Comparison of ENCODE assay signal across 8 mouse cellular contexts in genomic region chr5:100159638-100159973, GRCm38 (mm10). TPM values are rescaled to one million over a fixed set of nuclear protein-coding genes. Genes with fewer than 3 reads are reported as not detected.
DNase-seq lines count a peak whose midpoint lies in the region; ATAC-seq lines count a peak whose summit lies in the region.

Tmem150c (minus strand) TSS chr5:100159808.

- peak within 1 kb of the TSS; percentile 68 for H3K9ac ChIP-seq in heart, embryonic 16.5 days (ENCODE audit: low read length)
- H3K9ac ChIP-seq in forebrain, embryonic 16.5 days (replicated peaks; ENCODE audit: low read depth, low read length), result peak within 1 kb of the TSS; percentile 92
- peak within 1 kb of the TSS; percentile 74 for H3K9ac ChIP-seq in limb, embryonic 13.5 days
- peak within 1 kb of the TSS; percentile 85 for H3K9ac ChIP-seq in stomach, embryonic 16.5 days (ENCODE audit: low read length)

- peak within 1 kb of the TSS; percentile 61 for H3K4me3 ChIP-seq in heart, embryonic 16.5 days (ENCODE audit: low read length)
- peak within 1 kb of the TSS; percentile 81 for H3K4me3 ChIP-seq in forebrain, embryonic 16.5 days (replicated peaks; ENCODE audit: low read length)
- peak within 1 kb of the TSS; percentile 79 for H3K4me3 ChIP-seq in limb, embryonic 13.5 days
- peak within 1 kb of the TSS; percentile 71 for H3K4me3 ChIP-seq in stomach, embryonic 16.5 days (replicated peaks; ENCODE audit: low read length)

- 0 out of 2 replicates have a peak, but pooled peaks cover 2% of the 10 kb centered on the region for H3K4me1 ChIP-seq in heart, embryonic 16.5 days (ENCODE audit: control insufficient read depth, insufficient read depth, low read length)
- H3K4me1 ChIP-seq in forebrain, embryonic 16.5 days (replicated peaks; ENCODE audit: control insufficient read depth, insufficient read depth, low read length), result peaks cover 10% of the 10 kb centered on the region
- H3K4me1 ChIP-seq in limb, embryonic 13.5 days, result peaks cover 16% of the 10 kb centered on the region
- H3K4me1 ChIP-seq in stomach, embryonic 16.5 days (ENCODE audit: control insufficient read depth, insufficient read depth, low read length), result 0 out of 2 replicates have a peak, but pooled peaks cover 2% of the 10 kb centered on the region

- no peaks in the 10 kb centered on the region for H3K9me3 ChIP-seq in heart, embryonic 16.5 days (replicated peaks; ENCODE audit: control insufficient read depth, low read length)
- no peaks in the 10 kb centered on the region for H3K9me3 ChIP-seq in forebrain, embryonic 16.5 days (ENCODE audit: control insufficient read depth, low read length)
- H3K9me3 ChIP-seq in limb, embryonic 13.5 days, result no peaks in the 10 kb centered on the region
- no peaks in the 10 kb centered on the region for H3K9me3 ChIP-seq in stomach, embryonic 16.5 days (replicated peaks; ENCODE audit: control insufficient read depth, low read length)

- H3K27me3 ChIP-seq in heart, embryonic 16.5 days (ENCODE audit: control insufficient read depth, insufficient read depth, low read length), result peaks cover 11% of the 10 kb centered on the region
- no peaks in the 10 kb centered on the region for H3K27me3 ChIP-seq in forebrain, embryonic 16.5 days (replicated peaks; ENCODE audit: control insufficient read depth, insufficient read depth, low read length)
- peaks cover 44% of the 10 kb centered on the region for H3K27me3 ChIP-seq in limb, embryonic 13.5 days
- H3K27me3 ChIP-seq in stomach, embryonic 16.5 days (ENCODE audit: control insufficient read depth, insufficient read depth, low read length), result peaks cover 10% of the 10 kb centered on the region

- peak within 1 kb of the TSS; percentile 92 for H3K4me2 ChIP-seq in heart, embryonic 16.5 days (ENCODE audit: low read depth, low read length)
- H3K4me2 ChIP-seq in forebrain, embryonic 16.5 days (ENCODE audit: low read length), result peak within 1 kb of the TSS; percentile 90
- peak within 1 kb of the TSS; percentile 99 for H3K4me2 ChIP-seq in limb, embryonic 13.5 days (replicated peaks)
- H3K4me2 ChIP-seq in stomach, embryonic 16.5 days (ENCODE audit: low read depth, low read length), result peak within 1 kb of the TSS; percentile 98

- ATAC-seq in heart, embryonic 16.5 days (replicated peaks; ENCODE audit: extremely low read depth, insufficient read depth, low FRiP score), result 0 out of 2 replicates have a peak, but pooled peaks have one; percentile 14
- no peak for ATAC-seq in forebrain, embryonic 16.5 days
- ATAC-seq in limb, embryonic 13.5 days (ENCODE audit: low FRiP score, low read depth), result no peak
- ATAC-seq in stomach, embryonic 16.5 days (ENCODE audit: insufficient read depth, low FRiP score), result no peak

- no peak within 1 kb of the TSS for H3K27ac ChIP-seq in heart, embryonic 16.5 days (ENCODE audit: low read length)
- peak within 1 kb of the TSS; percentile 75 for H3K27ac ChIP-seq in forebrain, embryonic 16.5 days (ENCODE audit: low read length)
- no peak within 1 kb of the TSS for H3K27ac ChIP-seq in limb, embryonic 13.5 days
- no peak within 1 kb of the TSS for H3K27ac ChIP-seq in stomach, embryonic 16.5 days (ENCODE audit: low read length)

- WGBS in heart, embryonic 16.5 days, result 13% methylated on average over 6 of the region's 6 CpGs
- WGBS in forebrain, embryonic 16.5 days, result 13% methylated on average over 6 of the region's 6 CpGs
- WGBS in limb, embryonic 13.5 days, result 9% methylated on average over 6 of the region's 6 CpGs
- 18% methylated on average over 6 of the region's 6 CpGs for WGBS in stomach, embryonic 16.5 days

- DNase-seq in heart, adult 11 months, result no peak
- no peak for DNase-seq in adrenal gland, postnatal 36 days
- no peak for DNase-seq in right cerebral cortex, postnatal 14 days
- no peak for DNase-seq in embryo, embryonic 9.5 days (ENCODE audit: extremely low spot score)

- no peaks in the 10 kb centered on the region for H3K36me3 ChIP-seq in heart, embryonic 16.5 days (ENCODE audit: control insufficient read depth, insufficient read depth)
- H3K36me3 ChIP-seq in forebrain, embryonic 16.5 days (ENCODE audit: control insufficient read depth, insufficient read depth), result no peaks in the 10 kb centered on the region
- no peaks in the 10 kb centered on the region for H3K36me3 ChIP-seq in limb, embryonic 13.5 days
- H3K36me3 ChIP-seq in stomach, embryonic 16.5 days (ENCODE audit: control insufficient read depth, insufficient read depth, low read length), result no peaks in the 10 kb centered on the region

RNA-seq across cellular contexts. Expression of gene Tmem150c, which starts in this region (rescaled TPM):
- polyA plus RNA-seq in heart, embryonic 16.5 days (2015; fragmentation: Nextera tagmentation; extraction: Ambion mirVana), result 2.4 and 2.7 TPM in 2 replicates
- 10 to 100 TPM; 12.2 to 19.0 TPM for total RNA-seq in adrenal gland, postnatal 36 days (2021)
- 31.9 and 33.2 TPM in 2 replicates for polyA plus RNA-seq in forebrain, embryonic 16.5 days (2015; fragmentation: Nextera tagmentation; extraction: Ambion mirVana)
- polyA plus RNA-seq in limb, embryonic 13.5 days (2015; fragmentation: Nextera tagmentation; extraction: Ambion mirVana), result 6.7 and 7.5 TPM in 2 replicates
- 4.7 and 6.0 TPM in 2 replicates for polyA plus RNA-seq in stomach, embryonic 16.5 days (2015; fragmentation: Nextera tagmentation; extraction: Ambion mirVana)
